Mouse (Mus musculus) stomach, embryonic 16.5 days (tissue): ENCODE results near the gene Slc35e4. TPM values are rescaled to one million over a fixed set of nuclear protein-coding genes. Genes with fewer than 3 reads are reported as not detected.

Experiments
- ATAC-seq: fragments of 200-750 bp; cut with Nextera tagmentation; 2 replicates; pipeline ENCODE4 v1.8.0; 2017; ENCODE audit warnings: moderate number of reproducible peaks, moderate TSS enrichment; ENCODE audit not compliant: insufficient read depth, low FRiP score
- H3K27ac ChIP-seq: fragments of 300-500 bp; sonication (generic); 2 replicates; pipeline ENCODE4 v1.5.1; 2014; ENCODE audit warnings: low read length
- H3K27me3 ChIP-seq: fragments of 300-500 bp; sonication (generic); 2 replicates; pipeline ENCODE4 v1.6.1; 2014; ENCODE audit warnings: low read length, control low read depth, mixed read lengths; ENCODE audit not compliant: control insufficient read depth, insufficient read depth
- H3K36me3 ChIP-seq: fragments of 300-500 bp; sonication (generic); 2 replicates; pipeline ENCODE4 v1.6.1; 2014; ENCODE audit warnings: low read length; ENCODE audit not compliant: control insufficient read depth, insufficient read depth
- H3K4me1 ChIP-seq: fragments of 300-500 bp; sonication (generic); 2 replicates; pipeline ENCODE4 v1.6.1; 2014; ENCODE audit warnings: low read length, control low read depth, mixed read lengths; ENCODE audit not compliant: control insufficient read depth, insufficient read depth
- H3K4me2 ChIP-seq: fragments of 300-500 bp; sonication (generic); 2 replicates; pipeline ENCODE4 v1.6.1; 2014; ENCODE audit warnings: low read depth, low read length, mixed read lengths
- H3K4me3 ChIP-seq: fragments of 300-500 bp; sonication (generic); replicated peaks from 2 replicates; pipeline ENCODE4 v1.5.1; 2014; ENCODE audit warnings: mild to moderate bottlenecking, low read length
- H3K9ac ChIP-seq: fragments of 300-500 bp; sonication (generic); 2 replicates; pipeline ENCODE4 v1.6.1; 2014; ENCODE audit warnings: low read length
- H3K9me3 ChIP-seq: fragments of 300-500 bp; sonication (generic); replicated peaks from 2 replicates; pipeline ENCODE4 v1.6.1; 2016; ENCODE audit warnings: low read length, control low read depth; ENCODE audit not compliant: control insufficient read depth
- WGBS: fragments of 180-500 bp; shearing (Covaris S2); extraction: QIAGEN DNeasy Blood & Tissue Kit; methylation state at CpG from one replicate; pipeline ENCODE4 v1.1.7; 2014; 5-methylcytosine and 5-hydroxymethylcytosine counted together
- polyA plus RNA-seq: library from polyadenylated mRNA; unstranded; fragments of >200 nt; fragmentation: Nextera tagmentation; extraction: Ambion mirVana; gene quantifications from 2 replicates; pipeline ENCODE4 v1.2.1, GENCODE M21; 2015

Gene Slc35e4
- polyA plus RNA-seq, 1 experiment from 2014 or later, result 6.4 TPM

- WGBS, result 72% methylated on average over 19 of the region's 19 CpGs
Measured at GRCm38 (mm10) chr11:3862661-3863453, 51.6 kb downstream of the Slc35e4 start.

GRCm38 (mm10) chr11:3860361-3860760, 54.1 kb downstream of the Slc35e4 start:
- no peak overlapping the region for H3K4me3 ChIP-seq
- no peak overlapping the region for H3K9ac ChIP-seq
- no peak overlapping the region for H3K27ac ChIP-seq
- H3K4me2 ChIP-seq, result no peak overlapping the region
- 59% methylated on average over 4 of the region's 4 CpGs for WGBS
- peaks cover 7% of the 10 kb centered on the region; the same call in 1 of the 2 replicates for H3K4me1 ChIP-seq
- ATAC-seq, result no peak
- H3K27me3 ChIP-seq, result peaks cover 9% of the 10 kb centered on the region
- no peaks in the 10 kb centered on the region for H3K9me3 ChIP-seq
- H3K36me3 ChIP-seq, result no peaks in the 10 kb centered on the region

More at GRCm38 (mm10) chr11:3862661-3863453, 51.6 kb downstream of the Slc35e4 start:
- no peaks in the 10 kb centered on the region for H3K36me3 ChIP-seq
- H3K27me3 ChIP-seq, result peaks cover 9% of the 10 kb centered on the region
- no peak overlapping the region for H3K27ac ChIP-seq
- H3K9ac ChIP-seq, result peak overlapping the region; percentile 70; the same call in 1 of the 2 replicates
- H3K4me2 ChIP-seq, result peak overlapping the region; percentile 94
- H3K4me3 ChIP-seq, result peak overlapping the region; percentile 53
- H3K4me1 ChIP-seq, result peaks cover 7% of the 10 kb centered on the region; the same call in 1 of the 2 replicates
- no peak for ATAC-seq
- H3K9me3 ChIP-seq, result no peaks in the 10 kb centered on the region

- Histone ChIP-seq H3K4me3 (no peak overlapping the region), H3K9ac (no peak overlapping the region), H3K36me3 (no peaks in the 10 kb centered on the region), H3K9me3 (no peaks in the 10 kb centered on the region; the same call in 1 of the 2 replicates), H3K27me3 (peaks cover 9% of the 10 kb centered on the region), H3K4me2 (no peak overlapping the region), H3K27ac (no peak overlapping the region), H3K4me1 (peaks cover 7% of the 10 kb centered on the region; the same call in 1 of the 2 replicates)
- no peak for ATAC-seq
- WGBS, result 93% methylated on average over 4 of the region's 4 CpGs
Measured at GRCm38 (mm10) chr11:3859778-3860177, 54.7 kb downstream of the Slc35e4 start.

GRCm38 (mm10) chr11:3857902-3858301, 56.6 kb downstream of the Slc35e4 start:
- no peak overlapping the region for H3K4me3 ChIP-seq
- no peak for ATAC-seq
- H3K9me3 ChIP-seq, result no peaks in the 10 kb centered on the region; the same call in 1 of the 2 replicates
- no peak overlapping the region for H3K9ac ChIP-seq
- peaks cover 5% of the 10 kb centered on the region for H3K27me3 ChIP-seq
- H3K27ac ChIP-seq, result no peak overlapping the region
- no peaks in the 10 kb centered on the region for H3K4me1 ChIP-seq
- 73% methylated on average over 5 of the region's 5 CpGs for WGBS
- H3K36me3 ChIP-seq, result no peaks in the 10 kb centered on the region
- H3K4me2 ChIP-seq, result no peak overlapping the region

Other genes starting within 250 kb of the Slc35e4 start
- gene Osbp2, start 50.8 kb downstream of the Slc35e4 start, polyA plus RNA-seq, result 0.25 and 0.27 TPM in 2 replicates
- gene 4921536K21Rik, start 19.6 kb downstream of the Slc35e4 start, polyA plus RNA-seq, result 0.13 and 0.36 TPM in 2 replicates
- 9.5 and 11.3 TPM in 2 replicates for gene Dusp18, start 19.4 kb downstream of the Slc35e4 start, polyA plus RNA-seq
- gene Tcn2, start 17.5 kb upstream of the Slc35e4 start, polyA plus RNA-seq, result 49.9 and 52.4 TPM in 2 replicates
- gene Pes1, start 49.3 kb upstream of the Slc35e4 start, polyA plus RNA-seq, result 73.8 and 79.0 TPM in 2 replicates
- gene 4930556J24Rik, start 62.1 kb upstream of the Slc35e4 start, polyA plus RNA-seq, result 0.12 and 0.20 TPM in 2 replicates
- 18.1 and 20.7 TPM in 2 replicates for gene Gal3st1, start 69.0 kb upstream of the Slc35e4 start, polyA plus RNA-seq
- 1.1 and 1.4 TPM in 2 replicates for gene Sec14l4, start 116.8 kb upstream of the Slc35e4 start, polyA plus RNA-seq
- 0.15 and 0.49 TPM in 2 replicates for gene Sec14l3, start 150.2 kb upstream of the Slc35e4 start, polyA plus RNA-seq
- gene Mtfp1, start 180.8 kb upstream of the Slc35e4 start, polyA plus RNA-seq, result 17.7 and 19.6 TPM in 2 replicates
- 1.8 and 1.9 TPM in 2 replicates for gene Sec14l2, start 208.8 kb upstream of the Slc35e4 start, polyA plus RNA-seq
- gene Rnf215, start 220.5 kb upstream of the Slc35e4 start, polyA plus RNA-seq, result 21.7 and 25.6 TPM in 2 replicates
- gene Ccdc157, start 245.6 kb upstream of the Slc35e4 start, polyA plus RNA-seq, result 5.7 and 5.8 TPM in 2 replicates
- gene Sf3a1, start 245.7 kb upstream of the Slc35e4 start, polyA plus RNA-seq, result 40.5 and 41.4 TPM in 2 replicates